Mouse (Mus musculus) limb, embryonic 14.5 days (tissue): Measurements from ENCODE around the gene Fam160b1. TPM values are rescaled to one million over a fixed set of nuclear protein-coding genes. Genes with fewer than 3 reads are reported as not detected.

ENCODE experiments used
- ATAC-seq: fragments of 200-750 bp; cut with Nextera tagmentation; 2 replicates; pipeline ENCODE4 v1.8.0; 2017; ENCODE audit warnings: low read depth, moderate number of reproducible peaks, moderate TSS enrichment; ENCODE audit not compliant: low FRiP score
- DNase-seq: peaks from one replicate; pipeline ENCODE4 v3.0.0-alpha.2; 2015; ENCODE audit warnings: low spot score
- H3K27ac ChIP-seq: fragments of 300-500 bp; sonication (generic); replicated peaks from 2 replicates; pipeline ENCODE4 v1.5.1; 2014; ENCODE audit warnings: low read depth, mild to moderate bottlenecking, low read length, moderate library complexity, mixed read lengths
- H3K27me3 ChIP-seq: fragments of 300-500 bp; sonication (generic); 2 replicates; pipeline ENCODE4 v1.6.1; 2014; ENCODE audit warnings: low read length, mixed read lengths; ENCODE audit not compliant: control insufficient read depth, insufficient read depth
- H3K36me3 ChIP-seq: fragments of 300-500 bp; sonication (generic); 2 replicates; pipeline ENCODE4 v1.6.1; 2014; ENCODE audit warnings: mild to moderate bottlenecking, low read length, moderate library complexity, mixed read lengths; ENCODE audit not compliant: control insufficient read depth, insufficient read depth
- H3K4me1 ChIP-seq: fragments of 300-500 bp; sonication (generic); 2 replicates; pipeline ENCODE4 v1.6.1; 2014; ENCODE audit warnings: antibody characterized with exemption, low read length, mixed read lengths; ENCODE audit not compliant: control insufficient read depth, insufficient read depth
- H3K4me2 ChIP-seq: fragments of 300-500 bp; sonication (generic); replicated peaks from 2 replicates; pipeline ENCODE4 v1.6.1; 2014; ENCODE audit warnings: low read depth, mild to moderate bottlenecking, low read length, moderate library complexity; ENCODE audit not compliant: severe bottlenecking
- H3K4me3 ChIP-seq: fragments of 300-500 bp; sonication (generic); replicated peaks from 2 replicates; pipeline ENCODE4 v1.5.1; 2014; ENCODE audit warnings: low read length
- H3K9ac ChIP-seq: fragments of 300-500 bp; sonication (generic); 2 replicates; pipeline ENCODE4 v1.6.1; 2014; ENCODE audit warnings: mild to moderate bottlenecking, low read depth, low read length, moderate library complexity; ENCODE audit not compliant: severe bottlenecking
- H3K9me3 ChIP-seq: fragments of 300-500 bp; sonication (generic); 2 replicates; pipeline ENCODE4 v1.6.1; 2016; ENCODE audit warnings: low read length; ENCODE audit not compliant: control insufficient read depth
- POLR2A ChIP-seq: fragments of 200-500 bp; IDR thresholded peaks from 2 replicates; pipeline ENCODE4 v1.8.0; 2012; ENCODE audit warnings: inconsistent platforms, mild to moderate bottlenecking, moderate library complexity, borderline replicate concordance; ENCODE audit not compliant: insufficient read depth, insufficient read length; ENCODE audit errors: extremely low read depth
- WGBS: fragments of 180-500 bp; shearing (Covaris S2); extraction: QIAGEN DNeasy Blood & Tissue Kit; methylation state at CpG from one replicate; pipeline ENCODE4 v1.1.7; 2014; 5-methylcytosine and 5-hydroxymethylcytosine counted together
- polyA plus RNA-seq, 2 experiments: library from polyadenylated mRNA; depleted of rRNA in 1 of 2; stranded (reverse) in 1 of 2; unstranded in 1 of 2; fragments of >200 nt; fragmentation: Nextera tagmentation in 1 of 2; extraction: Ambion mirVana in 1 of 2; gene quantifications; 2 replicates each; pipeline versions ENCODE4 v1.2.1 to v1.2.3; 2012 to 2014

Gene Fam160b1
- polyA plus RNA-seq, 2 experiments = 19.3 to 23.0 TPM

DNA sequence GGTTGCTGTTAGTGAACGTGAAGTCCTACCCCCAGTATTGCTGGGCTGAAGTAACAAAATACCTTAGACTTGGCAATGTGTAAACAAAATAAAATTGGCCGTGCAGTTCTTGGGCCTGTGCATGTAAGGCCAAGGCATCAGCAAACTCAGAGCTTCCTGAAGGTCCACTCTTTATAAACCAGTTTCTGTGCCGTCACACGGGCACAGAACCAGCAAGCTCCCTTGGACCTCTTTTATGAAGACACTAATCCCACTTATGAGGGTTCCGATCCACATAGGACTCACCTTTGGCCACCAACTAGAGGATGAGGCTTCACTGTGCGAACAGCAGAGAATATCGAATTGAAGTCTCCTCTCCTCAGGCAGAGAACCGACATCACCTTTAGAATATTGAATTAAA lies 66.4 kb downstream of the Fam160b1 start:
- 92% methylated on average over 8 of the region's 8 CpGs for WGBS

DNA sequence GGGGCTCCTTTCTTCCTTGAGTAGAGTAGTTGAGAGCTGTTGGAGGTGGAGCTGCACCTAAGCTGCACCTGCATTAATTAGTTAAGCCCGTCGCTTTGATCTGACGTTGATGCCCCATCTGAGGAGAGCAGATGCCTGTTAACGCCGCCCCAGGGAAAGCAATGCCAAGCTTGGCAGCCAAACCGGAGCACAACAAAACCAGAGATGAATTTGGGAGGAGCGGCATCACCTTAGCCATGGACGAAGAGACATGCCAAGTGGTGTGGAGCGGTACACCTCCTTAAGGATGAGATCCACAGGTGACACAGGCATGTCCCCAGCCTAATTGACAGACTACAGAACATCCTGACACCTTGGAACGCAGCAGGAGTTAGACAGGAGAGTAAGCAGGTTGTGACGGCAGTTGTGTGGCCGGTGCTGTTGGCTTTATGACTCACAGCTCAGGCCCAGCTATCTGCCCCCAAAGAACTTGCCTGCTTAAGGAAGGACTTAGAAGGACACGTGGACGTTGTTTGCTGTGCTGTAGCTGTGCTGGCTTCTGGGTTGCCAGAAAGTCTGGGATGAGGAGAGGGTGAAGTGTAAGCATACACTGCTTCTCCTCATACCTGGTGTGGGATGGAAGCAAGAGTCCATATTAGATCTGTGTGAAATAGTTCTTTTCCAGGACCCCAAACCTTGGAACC lies 67.4 kb downstream of the Fam160b1 start:
- TF ChIP-seq POLR2A = no peak
- 69% methylated on average over 14 of the region's 14 CpGs for WGBS
- Histone ChIP-seq H3K27me3 (no peaks in the 10 kb centered on the region), H3K4me2 (no peak overlapping the region), H3K27ac (no peak overlapping the region), H3K9ac (no peak overlapping the region), H3K4me1 (no peaks in the 10 kb centered on the region), H3K36me3 (no peaks in the 10 kb centered on the region), H3K4me3 (no peak overlapping the region), H3K9me3 (no peaks in the 10 kb centered on the region)
- ATAC-seq = no peak
- no peak for DNase-seq

More for the DNA sequence above, 66.4 kb downstream of the Fam160b1 start:
- H3K36me3 ChIP-seq = no peaks in the 10 kb centered on the region
- H3K9ac ChIP-seq = no peak overlapping the region
- no peaks in the 10 kb centered on the region for H3K27me3 ChIP-seq
- no peak overlapping the region for H3K4me3 ChIP-seq
- no peaks in the 10 kb centered on the region for H3K9me3 ChIP-seq
- ATAC-seq = no peak
- no peaks in the 10 kb centered on the region for H3K4me1 ChIP-seq
- H3K27ac ChIP-seq = no peak overlapping the region
- no peak for TF ChIP-seq POLR2A
- DNase-seq = no peak
- no peak overlapping the region for H3K4me2 ChIP-seq

DNA sequence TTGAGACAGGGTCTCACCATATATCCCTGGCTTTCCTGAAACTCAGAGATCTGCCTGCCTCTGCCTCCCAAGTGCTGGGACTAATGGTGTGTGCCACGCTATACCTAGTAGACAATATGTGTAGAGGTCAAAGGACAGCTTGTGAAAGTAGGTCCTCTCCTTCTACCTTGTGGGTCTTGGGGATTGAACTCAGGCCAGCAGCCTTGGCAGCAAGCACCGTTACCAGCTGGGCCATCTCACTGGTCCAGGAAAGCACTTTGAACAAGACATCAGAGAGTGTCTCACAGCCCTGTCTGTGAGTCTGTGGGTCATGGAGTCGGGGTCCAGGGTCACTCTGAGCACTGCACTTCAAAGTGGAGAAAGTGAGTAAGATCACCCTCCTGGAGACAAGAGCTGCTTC lies 68.2 kb downstream of the Fam160b1 start:
- no peak for TF ChIP-seq POLR2A
- Histone ChIP-seq H3K27me3 (no peaks in the 10 kb centered on the region), H3K27ac (no peak overlapping the region), H3K4me2 (no peak overlapping the region), H3K4me3 (no peak overlapping the region), H3K4me1 (no peaks in the 10 kb centered on the region), H3K36me3 (no peaks in the 10 kb centered on the region), H3K9ac (no peak overlapping the region), H3K9me3 (no peaks in the 10 kb centered on the region)
- DNase-seq (no peak), ATAC-seq (no peak)
- WGBS = 80% methylated on average over 3 of the region's 3 CpGs

DNA sequence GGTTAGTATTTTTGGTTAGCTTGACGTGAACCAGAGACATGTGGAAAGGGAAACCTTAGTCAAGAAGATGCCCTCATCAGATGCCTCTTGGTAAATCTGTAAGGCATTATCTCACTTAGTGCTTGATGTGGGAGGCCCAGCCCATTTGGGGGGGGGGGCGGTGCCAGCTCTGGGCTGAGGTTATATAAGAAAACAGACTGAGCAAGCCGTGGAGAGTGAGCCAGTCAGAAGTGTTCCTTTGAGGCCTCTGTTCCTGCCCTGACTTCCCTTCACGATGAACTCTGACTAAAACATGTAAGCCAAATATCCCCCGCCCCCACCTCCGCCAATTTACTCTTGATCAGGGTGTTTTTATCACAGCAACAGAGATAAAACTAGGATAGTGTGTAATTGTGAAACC lies 69.4 kb downstream of the Fam160b1 start:
- no peak overlapping the region for H3K4me3 ChIP-seq
- no peak overlapping the region for H3K9ac ChIP-seq
- H3K4me2 ChIP-seq = no peak overlapping the region
- H3K9me3 ChIP-seq = no peaks in the 10 kb centered on the region
- ATAC-seq = no peak
- WGBS = 74% methylated on average over 6 of the region's 6 CpGs
- H3K27me3 ChIP-seq = no peaks in the 10 kb centered on the region
- TF ChIP-seq POLR2A = no peak
- H3K4me1 ChIP-seq = no peaks in the 10 kb centered on the region
- no peak overlapping the region for H3K27ac ChIP-seq
- H3K36me3 ChIP-seq = no peaks in the 10 kb centered on the region
- DNase-seq = no peak

DNA sequence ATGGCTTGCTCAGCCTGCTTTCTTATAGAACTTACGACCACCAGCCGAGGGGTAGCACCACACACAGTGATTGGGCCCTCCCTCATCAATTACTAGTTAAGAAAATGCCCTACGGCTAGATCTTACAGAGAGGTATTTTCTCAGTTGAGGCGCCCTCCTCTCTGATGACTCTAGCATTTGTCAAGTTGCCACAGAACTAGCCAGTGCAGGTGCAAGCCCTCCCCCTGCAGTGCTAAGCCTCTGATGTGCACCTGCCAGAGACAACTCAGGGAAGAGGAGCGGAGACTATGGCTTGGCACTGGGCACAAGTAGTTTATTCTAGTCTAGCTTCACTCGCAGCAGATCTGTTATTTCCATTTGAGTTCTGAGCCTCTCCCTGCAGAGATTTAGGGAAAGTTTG lies 71.0 kb downstream of the Fam160b1 start:
- H3K4me3 ChIP-seq = no peak overlapping the region
- 25% methylated on average over 6 of the region's 6 CpGs for WGBS

DNA sequence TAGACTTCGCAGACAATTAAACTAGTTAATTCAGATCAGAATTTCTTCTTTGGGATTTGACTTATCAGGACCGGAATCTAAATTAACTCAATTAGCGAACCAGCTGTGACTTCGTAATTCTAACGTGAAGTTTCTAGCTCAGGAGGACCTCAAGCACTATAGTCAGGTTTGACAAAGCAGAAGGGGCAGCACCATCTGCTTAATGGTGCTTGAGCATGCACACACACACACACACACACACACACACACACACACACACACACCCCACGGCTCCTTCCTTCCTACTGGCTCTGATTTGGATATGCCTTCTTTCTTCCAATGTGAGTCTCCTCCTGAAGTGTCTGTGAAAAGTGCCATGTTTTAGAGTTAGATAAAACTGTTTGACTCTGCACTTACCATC lies 73.5 kb downstream of the Fam160b1 start:
- no peak for ATAC-seq
- Histone ChIP-seq H3K9me3 (no peaks in the 10 kb centered on the region), H3K27me3 (no peaks in the 10 kb centered on the region), H3K9ac (no peak overlapping the region), H3K4me3 (no peak overlapping the region), H3K27ac (no peak overlapping the region), H3K36me3 (no peaks in the 10 kb centered on the region), H3K4me2 (no peak overlapping the region), H3K4me1 (peaks cover 9% of the 10 kb centered on the region)
- WGBS = 73% methylated on average over 6 of the region's 6 CpGs
- DNase-seq = no peak
- TF ChIP-seq POLR2A = no peak

More for the DNA sequence above, 71.0 kb downstream of the Fam160b1 start:
- no peak for DNase-seq
- ATAC-seq = no peak
- Histone ChIP-seq H3K4me1 (peaks cover 5% of the 10 kb centered on the region), H3K36me3 (no peaks in the 10 kb centered on the region), H3K9me3 (no peaks in the 10 kb centered on the region), H3K27me3 (no peaks in the 10 kb centered on the region), H3K4me2 (no peak overlapping the region), H3K27ac (no peak overlapping the region), H3K9ac (no peak overlapping the region)
- no peak for TF ChIP-seq POLR2A
